Mouse (Mus musculus) testis, adult 2 months (tissue): ENCODE data around the gene Gm4131. TPM values are rescaled to one million over a fixed set of nuclear protein-coding genes. Genes with fewer than 3 reads are reported as not detected.
"Not testable (repeated sequence)": the region's sequence is repeated elsewhere in the genome, so short reads cannot be mapped to it uniquely, and the experiment has no call there.

Experiments used
- H3K27ac ChIP-seq: fragments of 200-500 bp; 2 replicates; pipeline ENCODE4 v1.5.1; 2012; ENCODE audit warnings: low read depth, low read length; ENCODE audit not compliant: control insufficient read depth, insufficient read depth
- H3K27me3 ChIP-seq: fragments of 200-500 bp; 2 replicates; pipeline ENCODE4 v1.6.1; 2012; ENCODE audit warnings: mild to moderate bottlenecking, low read length, moderate library complexity; ENCODE audit not compliant: control insufficient read depth, insufficient read depth
- H3K36me3 ChIP-seq: fragments of 200-500 bp; 2 replicates; pipeline ENCODE4 v1.6.1; 2012; ENCODE audit warnings: mild to moderate bottlenecking, low read length; ENCODE audit not compliant: control insufficient read depth, insufficient read depth
- H3K4me1 ChIP-seq: fragments of 200-500 bp; 2 replicates; pipeline ENCODE4 v1.6.1; 2012; ENCODE audit warnings: low read length; ENCODE audit not compliant: control insufficient read depth, insufficient read depth
- H3K4me3 ChIP-seq: fragments of 200-500 bp; 2 replicates; pipeline ENCODE4 v1.5.1; 2012; ENCODE audit warnings: low read depth, mild to moderate bottlenecking, low read length, moderate library complexity, mixed read lengths; ENCODE audit not compliant: control insufficient read depth
- CTCF ChIP-seq: fragments of 200-500 bp; IDR thresholded peaks from 2 replicates; pipeline ENCODE4 v1.5.1; 2012; ENCODE audit warnings: low read depth, mild to moderate bottlenecking, inconsistent platforms, low read length, moderate library complexity; ENCODE audit not compliant: control insufficient read depth, insufficient read depth, insufficient replicate concordance
- POLR2A ChIP-seq: fragments of 200-500 bp; IDR thresholded peaks from 2 replicates; pipeline ENCODE4 v1.6.1; 2012; ENCODE audit warnings: low read depth, mild to moderate bottlenecking, inconsistent platforms, low read length, moderate library complexity; ENCODE audit not compliant: control insufficient read depth
- polyA plus RNA-seq: library from polyadenylated mRNA; depleted of rRNA; stranded (reverse); fragments of >200 nt; gene quantifications from 2 replicates; pipeline ENCODE4 v1.2.3, GENCODE M21; 2012; rRNA removed

Gene Gm4131
- polyA plus RNA-seq, result 0.66 and 0.96 TPM in 2 replicates

- not testable (repeated sequence) for H3K27me3 ChIP-seq, H3K27ac ChIP-seq, H3K4me1 ChIP-seq, H3K4me3 ChIP-seq, H3K36me3 ChIP-seq
Observed at GRCm38 (mm10) chr14:62566821-62567220, at the start of gene Gm4131. Gene Gm4131, minus strand, starts transcription at chr14:62566921.

GRCm38 (mm10) chr14:62609904-62610303 is 43.2 kb upstream of the Gm4131 start:
- TF ChIP-seq CTCF (no peak), POLR2A (no peak)
- H3K36me3 ChIP-seq, result no peaks in the 10 kb centered on the region
- H3K4me1 ChIP-seq, result no peaks in the 10 kb centered on the region
- H3K27me3 ChIP-seq, result no peaks in the 10 kb centered on the region
- H3K27ac ChIP-seq, result no peak overlapping the region
- H3K4me3 ChIP-seq, result no peak overlapping the region

- TF ChIP-seq CTCF (no peak; the same call in 1 of the 2 replicates), POLR2A (no peak)
- H3K4me3 ChIP-seq, result no peak overlapping the region
- no peak overlapping the region for H3K27ac ChIP-seq
- no peaks in the 10 kb centered on the region for H3K27me3 ChIP-seq
- H3K36me3 ChIP-seq, result no peaks in the 10 kb centered on the region
- no peaks in the 10 kb centered on the region for H3K4me1 ChIP-seq
Observed at GRCm38 (mm10) chr14:62607791-62608196, 41.1 kb upstream of the Gm4131 start.

GRCm38 (mm10) chr14:62602869-62603268 is 36.1 kb upstream of the Gm4131 start:
- TF ChIP-seq POLR2A, result no peak
- H3K27ac ChIP-seq, result no peak overlapping the region

GRCm38 (mm10) chr14:62602271-62602670 is 35.5 kb upstream of the Gm4131 start:
- Histone ChIP-seq H3K4me1 (no peaks in the 10 kb centered on the region), H3K4me3 (no peak overlapping the region), H3K27ac (no peak overlapping the region), H3K36me3 (no peaks in the 10 kb centered on the region), H3K27me3 (no peaks in the 10 kb centered on the region)
- no peak for TF ChIP-seq POLR2A
- no peak for TF ChIP-seq CTCF

More at GRCm38 (mm10) chr14:62602869-62603268, 36.1 kb upstream of the Gm4131 start:
- Histone ChIP-seq H3K27me3 (no peaks in the 10 kb centered on the region), H3K36me3 (no peaks in the 10 kb centered on the region), H3K4me1 (no peaks in the 10 kb centered on the region), H3K4me3 (no peak overlapping the region)

- TF ChIP-seq CTCF (no peak), POLR2A (no peak)
- no peak overlapping the region for H3K4me3 ChIP-seq
- no peaks in the 10 kb centered on the region for H3K4me1 ChIP-seq
- H3K36me3 ChIP-seq, result no peaks in the 10 kb centered on the region
- no peaks in the 10 kb centered on the region for H3K27me3 ChIP-seq
- H3K27ac ChIP-seq, result no peak overlapping the region
Observed at GRCm38 (mm10) chr14:62600109-62600522, 33.4 kb upstream of the Gm4131 start.

GRCm38 (mm10) chr14:62585338-62585737 is 18.6 kb upstream of the Gm4131 start:
- Histone ChIP-seq H3K27ac (no peak overlapping the region), H3K4me3 (no peak overlapping the region), H3K36me3 (no peaks in the 10 kb centered on the region), H3K27me3 (no peaks in the 10 kb centered on the region), H3K4me1 (no peaks in the 10 kb centered on the region; the same call in none of the 2 replicates)
- no peak for TF ChIP-seq POLR2A
- TF ChIP-seq CTCF, result no peak

- Histone ChIP-seq H3K27me3 (no peaks in the 10 kb centered on the region), H3K36me3 (no peaks in the 10 kb centered on the region), H3K27ac (no peak overlapping the region), H3K4me1 (no peaks in the 10 kb centered on the region; the same call in none of the 2 replicates), H3K4me3 (no peak overlapping the region)
- no peak for TF ChIP-seq POLR2A
- TF ChIP-seq CTCF, result no peak
Observed at GRCm38 (mm10) chr14:62584637-62585036, 17.9 kb upstream of the Gm4131 start.
